ENCODE assay signal across 20 mouse cellular contexts in the genomic region with DNA sequence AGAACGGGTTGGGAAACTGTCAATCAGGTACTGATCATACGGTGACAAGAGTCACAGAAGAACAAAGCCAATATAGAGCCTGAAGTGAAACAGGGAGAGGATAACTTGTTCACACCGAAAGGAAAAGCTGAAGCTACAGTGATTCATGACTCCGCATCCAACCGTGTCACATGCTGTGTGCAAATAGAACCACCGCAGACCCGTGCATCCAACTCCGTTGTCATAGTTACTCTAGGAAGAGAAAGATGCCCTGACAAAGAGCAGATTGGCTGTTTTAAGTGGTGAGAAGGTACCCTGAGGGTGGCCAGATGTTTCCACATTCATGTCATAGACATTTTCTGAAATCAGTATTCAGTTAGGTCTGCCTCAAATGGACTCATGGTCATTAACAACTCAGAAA.
DNase-seq lines count a peak whose midpoint lies in the region; ATAC-seq and TF ChIP-seq lines count a peak whose summit lies in the region.
"Had no signal": no experiment of that assay in that cellular context is flagged by ENCODE, and none has a peak within 500 bp of the region (broad histone marks: within the 10 kb centered on the region; RNA-seq: fewer than 3 reads in every experiment).

No protein-coding gene starts in this region.

- peak; percentile 66 for ATAC-seq in hindbrain, postnatal 0 days
- no peak for ATAC-seq in hindbrain, embryonic 11.5 days (ENCODE audit: low FRiP score)
- ATAC-seq in midbrain, embryonic 15.5 days (replicated peaks), result peak; percentile 67; the same call in 1 of the 2 replicates
- ATAC-seq in megakaryocyte-erythroid progenitor cell, adult 5-6 weeks (replicated peaks; ENCODE audit: low FRiP score, low TSS enrichment, poor library complexity, severe bottlenecking), result no peak

- H3K4me1 ChIP-seq in hindbrain, postnatal 0 days (ENCODE audit: insufficient read depth, low read length), result no peaks in the 10 kb centered on the region; the same call in none of the 2 replicates
- H3K4me1 ChIP-seq in hindbrain, embryonic 11.5 days (replicated peaks; ENCODE audit: control insufficient read depth, insufficient read depth, low read length), result no peaks in the 10 kb centered on the region
- no peaks in the 10 kb centered on the region for H3K4me1 ChIP-seq in midbrain, embryonic 15.5 days
- H3K4me1 ChIP-seq: embryonic facial prominence, embryonic 12.5 days had no signal

- no peak overlapping the region for H3K9ac ChIP-seq in hindbrain, postnatal 0 days (replicated peaks; ENCODE audit: low read length)
- H3K9ac ChIP-seq in hindbrain, embryonic 11.5 days (ENCODE audit: low read depth, low read length), result no peak overlapping the region
- H3K9ac ChIP-seq in midbrain, embryonic 15.5 days, result no peak overlapping the region
- H3K9ac ChIP-seq: embryonic facial prominence, embryonic 12.5 days; neural tube, embryonic 12.5 days had no signal

- DNase-seq in hindbrain, postnatal 0 days (ENCODE audit: low spot score), result peak; percentile 61
- no peak for DNase-seq in hindbrain, embryonic 11.5 days (ENCODE audit: low spot score)
- DNase-seq in right cerebral cortex, adult 18-20 months, result peak; percentile 12
- no peak for DNase-seq in right cerebral cortex, postnatal 25 days
- no peak for DNase-seq in lung, postnatal 25 days (ENCODE audit: low spot score)
- DNase-seq: adrenal gland, postnatal 25 days; cerebellum, adult 9-10 months; gastrocnemius, postnatal 10 days; heart, adult 18-20 months; heart, postnatal 4 days; kidney, adult 11 months; kidney, postnatal 10 days; left cerebral cortex, postnatal 4 days; lung, adult 2 months; lung, postnatal 4 days; spleen, adult 18-20 months had no signal

- H3K4me3 ChIP-seq in hindbrain, postnatal 0 days (ENCODE audit: low read length), result no peak overlapping the region
- H3K4me3 ChIP-seq in hindbrain, embryonic 11.5 days (ENCODE audit: low read depth, low read length), result no peak overlapping the region
- H3K4me3 ChIP-seq in midbrain, embryonic 15.5 days, result no peak overlapping the region
- H3K4me3 ChIP-seq: embryonic facial prominence, embryonic 12.5 days; neural tube, embryonic 12.5 days had no signal

- no peak for TF ChIP-seq CTCF in hindbrain, postnatal 0 days (IDR thresholded peaks at IDR 0.05; ENCODE audit: low read depth)

- H3K27ac ChIP-seq in hindbrain, postnatal 0 days, result 0 out of 2 replicates have a peak overlapping the region, but pooled peaks have one; percentile 11
- H3K27ac ChIP-seq in hindbrain, embryonic 11.5 days (ENCODE audit: low read depth, low read length), result no peak overlapping the region
- H3K27ac ChIP-seq in midbrain, embryonic 15.5 days, result no peak overlapping the region
- H3K27ac ChIP-seq: embryonic facial prominence, embryonic 12.5 days; neural tube, embryonic 12.5 days had no signal

- WGBS in hindbrain, postnatal 0 days, result 35% methylated on average over 8 of the region's 8 CpGs
- 75% methylated on average over 8 of the region's 8 CpGs for WGBS in hindbrain, embryonic 11.5 days
- WGBS in midbrain, embryonic 15.5 days, result 61% methylated on average over 8 of the region's 8 CpGs

- no peaks in the 10 kb centered on the region for H3K36me3 ChIP-seq in hindbrain, postnatal 0 days (ENCODE audit: insufficient read depth, low read length)
- H3K36me3 ChIP-seq in hindbrain, embryonic 11.5 days (ENCODE audit: control insufficient read depth, insufficient read depth, low read length), result no peaks in the 10 kb centered on the region
- H3K36me3 ChIP-seq in midbrain, embryonic 15.5 days (replicated peaks), result no peaks in the 10 kb centered on the region
- H3K36me3 ChIP-seq: embryonic facial prominence, embryonic 12.5 days; neural tube, embryonic 12.5 days had no signal

- H3K9me3 ChIP-seq in hindbrain, postnatal 0 days (ENCODE audit: low read length), result no peaks in the 10 kb centered on the region
- H3K9me3 ChIP-seq in hindbrain, embryonic 11.5 days (ENCODE audit: control insufficient read depth, low read length), result no peaks in the 10 kb centered on the region
- H3K9me3 ChIP-seq in midbrain, embryonic 15.5 days, result no peaks in the 10 kb centered on the region
- H3K9me3 ChIP-seq: neural tube, embryonic 12.5 days had no signal

- no peaks in the 10 kb centered on the region for H3K27me3 ChIP-seq in hindbrain, postnatal 0 days (ENCODE audit: insufficient read depth, low read length)
- no peaks in the 10 kb centered on the region for H3K27me3 ChIP-seq in hindbrain, embryonic 11.5 days (ENCODE audit: control insufficient read depth, insufficient read depth, low read length)
- no peaks in the 10 kb centered on the region for H3K27me3 ChIP-seq in midbrain, embryonic 15.5 days (replicated peaks)
- H3K27me3 ChIP-seq: embryonic facial prominence, embryonic 12.5 days; neural tube, embryonic 12.5 days had no signal

- no peak overlapping the region for H3K4me2 ChIP-seq in hindbrain, postnatal 0 days (ENCODE audit: low read depth, low read length)
- no peak overlapping the region for H3K4me2 ChIP-seq in hindbrain, embryonic 11.5 days (replicated peaks; ENCODE audit: low read depth, low read length)
- no peak overlapping the region for H3K4me2 ChIP-seq in midbrain, embryonic 15.5 days
- H3K4me2 ChIP-seq: embryonic facial prominence, embryonic 12.5 days; neural tube, embryonic 12.5 days had no signal

Comparison
In these comparisons a context has a peak if more than half of its experiments do, and no peak if none do; other contexts are left out.
1. ATAC-seq: peak in hindbrain, postnatal 0 days (single experiment) and midbrain, embryonic 15.5 days (single experiment); none in hindbrain, embryonic 11.5 days (single experiment) and megakaryocyte-erythroid progenitor cell, adult 5-6 weeks (single experiment).
2. DNase-seq: peak in hindbrain, postnatal 0 days (single experiment) and right cerebral cortex, adult 18-20 months (single experiment); none in hindbrain, embryonic 11.5 days (single experiment), right cerebral cortex, postnatal 25 days (single experiment) and lung, postnatal 25 days (single experiment).